22 mouse cellular contexts compared by ENCODE assay signal in genomic region chr17:4913001-4913400, GRCm38 (mm10).
DNase-seq lines count a peak whose midpoint lies in the region; ATAC-seq and TF ChIP-seq lines count a peak whose summit lies in the region.
"Had no signal": no experiment of that assay in that cellular context is flagged by ENCODE, and none has a peak within 500 bp of the region (broad histone marks: within the 10 kb centered on the region; RNA-seq: fewer than 3 reads in every experiment).

No protein-coding gene starts in this region.

- TF ChIP-seq CTCF in gastrocnemius, adult 2 months (IDR thresholded peaks at IDR 0.05): no peak
- no peak for TF ChIP-seq CTCF in intestine, postnatal 0 days (IDR thresholded peaks at IDR 0.05; ENCODE audit: low read depth)

- ATAC-seq in intestine, embryonic 14.5 days (replicated peaks; ENCODE audit: low FRiP score, low TSS enrichment, low read depth): no peak
- no peak for ATAC-seq in intestine, postnatal 0 days
- no peak for ATAC-seq in midbrain, embryonic 11.5 days (ENCODE audit: low FRiP score)
- ATAC-seq: forebrain, embryonic 14.5 days; forebrain, embryonic 16.5 days had no signal

- peak overlapping the region; percentile 58 for H3K27ac ChIP-seq in gastrocnemius, adult 2 months
- H3K27ac ChIP-seq in intestine, embryonic 14.5 days (ENCODE audit: low read depth): no peak overlapping the region
- no peak overlapping the region for H3K27ac ChIP-seq in intestine, postnatal 0 days (ENCODE audit: low read depth, low read length)
- no peak overlapping the region for H3K27ac ChIP-seq in midbrain, embryonic 10.5 days (replicated peaks)
- no peak overlapping the region for H3K27ac ChIP-seq in midbrain, embryonic 11.5 days (ENCODE audit: low read depth, low read length)
- H3K27ac ChIP-seq: embryonic facial prominence, embryonic 13.5 days; embryonic facial prominence, embryonic 15.5 days had no signal

- no peak overlapping the region for H3K9ac ChIP-seq in intestine, embryonic 14.5 days (ENCODE audit: low read length)
- H3K9ac ChIP-seq in intestine, postnatal 0 days (ENCODE audit: low read depth, low read length): no peak overlapping the region
- no peak overlapping the region for H3K9ac ChIP-seq in midbrain, embryonic 11.5 days (ENCODE audit: low read length)
- H3K9ac ChIP-seq: embryonic facial prominence, embryonic 13.5 days; embryonic facial prominence, embryonic 15.5 days had no signal

- no peak for DNase-seq in gastrocnemius, adult 2 months
- DNase-seq in gastrocnemius, adult 8-10 months (ENCODE audit: low spot score in 2 of 2): no peak
- peak; percentile 10 for DNase-seq in intestine, embryonic 14.5 days (ENCODE audit: low spot score)
- peak; percentile 5 for DNase-seq in midbrain, embryonic 10.5 days (ENCODE audit: low spot score)
- no peak for DNase-seq in midbrain, embryonic 11.5 days (ENCODE audit: low spot score, missing footprints)
- DNase-seq in spleen, postnatal 14 days (ENCODE audit: low spot score in 2 of 2): no peak
- DNase-seq: adrenal gland, adult 2 months; adrenal gland, postnatal 10 days; adrenal gland, postnatal 25 days; cerebellum, adult 11 months; cerebellum, adult 18-20 months; cerebellum, adult 8-10 months; cerebellum, adult 9-11 months; cerebellum, postnatal 14 days; cerebellum, postnatal 36 days; embryo, embryonic 11 days had no signal

- H3K36me3 ChIP-seq in intestine, embryonic 14.5 days (ENCODE audit: control insufficient read depth, insufficient read depth, low read length): no peaks in the 10 kb centered on the region
- H3K36me3 ChIP-seq in intestine, postnatal 0 days (ENCODE audit: control insufficient read depth, insufficient read depth): no peaks in the 10 kb centered on the region
- H3K36me3 ChIP-seq in midbrain, embryonic 10.5 days: no peaks in the 10 kb centered on the region
- H3K36me3 ChIP-seq in midbrain, embryonic 11.5 days (ENCODE audit: control insufficient read depth, insufficient read depth, low read length): no peaks in the 10 kb centered on the region
- H3K36me3 ChIP-seq: embryonic facial prominence, embryonic 13.5 days; embryonic facial prominence, embryonic 15.5 days had no signal

- no peak overlapping the region for H3K4me2 ChIP-seq in intestine, embryonic 14.5 days (ENCODE audit: low read length)
- H3K4me2 ChIP-seq in intestine, postnatal 0 days (replicated peaks; ENCODE audit: low read depth): no peak overlapping the region
- no peak overlapping the region for H3K4me2 ChIP-seq in midbrain, embryonic 11.5 days
- H3K4me2 ChIP-seq: embryonic facial prominence, embryonic 13.5 days; embryonic facial prominence, embryonic 15.5 days had no signal

- no peaks in the 10 kb centered on the region for H3K27me3 ChIP-seq in intestine, embryonic 14.5 days (replicated peaks; ENCODE audit: control insufficient read depth, insufficient read depth, low read length)
- H3K27me3 ChIP-seq in intestine, postnatal 0 days (replicated peaks; ENCODE audit: control insufficient read depth, insufficient read depth, low read length): no peaks in the 10 kb centered on the region
- peaks cover 6% of the 10 kb centered on the region; the same call in 1 of the 2 replicates for H3K27me3 ChIP-seq in midbrain, embryonic 10.5 days (ENCODE audit: low read depth, poor library complexity, severe bottlenecking)
- 0 out of 2 replicates have a peak, but pooled peaks cover 2% of the 10 kb centered on the region for H3K27me3 ChIP-seq in midbrain, embryonic 11.5 days (ENCODE audit: control insufficient read depth, insufficient read depth, low read length)
- H3K27me3 ChIP-seq: embryonic facial prominence, embryonic 13.5 days; embryonic facial prominence, embryonic 15.5 days had no signal

- H3K4me3 ChIP-seq in gastrocnemius, adult 2 months: no peak overlapping the region
- H3K4me3 ChIP-seq in intestine, embryonic 14.5 days (ENCODE audit: low read depth, low read length): no peak overlapping the region
- no peak overlapping the region for H3K4me3 ChIP-seq in intestine, postnatal 0 days (ENCODE audit: low read depth, low read length)
- no peak overlapping the region for H3K4me3 ChIP-seq in midbrain, embryonic 10.5 days
- H3K4me3 ChIP-seq in midbrain, embryonic 11.5 days (ENCODE audit: low read depth, low read length): no peak overlapping the region
- H3K4me3 ChIP-seq: embryonic facial prominence, embryonic 13.5 days; embryonic facial prominence, embryonic 15.5 days; erythroblast, embryonic 14.5 days had no signal

- intact Hi-C loops in gastrocnemius, adult 2 months (cut with DNase I): loop anchor here (5.0 kb wide), 1 partner anchor 274 kb away; no protein-coding TSS in a partner anchor

- no peaks in the 10 kb centered on the region for H3K4me1 ChIP-seq in intestine, embryonic 14.5 days (replicated peaks; ENCODE audit: control insufficient read depth, insufficient read depth, low read length)
- H3K4me1 ChIP-seq in intestine, postnatal 0 days (replicated peaks; ENCODE audit: control insufficient read depth, insufficient read depth, low read length): no peaks in the 10 kb centered on the region
- H3K4me1 ChIP-seq in midbrain, embryonic 10.5 days: peaks cover 8% of the 10 kb centered on the region
- H3K4me1 ChIP-seq in midbrain, embryonic 11.5 days (ENCODE audit: control insufficient read depth, insufficient read depth, low read length): no peaks in the 10 kb centered on the region
- H3K4me1 ChIP-seq: embryonic facial prominence, embryonic 13.5 days had no signal

- 85% methylated on average over 4 of the region's 4 CpGs for WGBS in intestine, embryonic 14.5 days
- 83% methylated on average over 4 of the region's 4 CpGs for WGBS in intestine, postnatal 0 days
- 84% methylated on average over 4 of the region's 4 CpGs for WGBS in midbrain, embryonic 10.5 days
- WGBS in midbrain, embryonic 11.5 days: 88% methylated on average over 4 of the region's 4 CpGs

- H3K9me3 ChIP-seq in intestine, embryonic 14.5 days (ENCODE audit: control insufficient read depth, low read length): no peaks in the 10 kb centered on the region
- no peaks in the 10 kb centered on the region for H3K9me3 ChIP-seq in intestine, postnatal 0 days (ENCODE audit: control insufficient read depth)
- H3K9me3 ChIP-seq in midbrain, embryonic 10.5 days (replicated peaks): no peaks in the 10 kb centered on the region
- no peaks in the 10 kb centered on the region for H3K9me3 ChIP-seq in midbrain, embryonic 11.5 days (ENCODE audit: control insufficient read depth, low read length)
- H3K9me3 ChIP-seq: embryonic facial prominence, embryonic 13.5 days; embryonic facial prominence, embryonic 15.5 days had no signal

Comparison
In these comparisons a context has a peak if more than half of its experiments do, and no peak if none do; other contexts are left out.
1. DNase-seq: peak in intestine, embryonic 14.5 days (single experiment) and midbrain, embryonic 10.5 days (single experiment); none in gastrocnemius, adult 2 months (single experiment), gastrocnemius, adult 8-10 months (0 of 2), midbrain, embryonic 11.5 days (single experiment) and spleen, postnatal 14 days (0 of 2).